12 mouse cellular contexts compared by ENCODE assay signal in the genomic region with DNA sequence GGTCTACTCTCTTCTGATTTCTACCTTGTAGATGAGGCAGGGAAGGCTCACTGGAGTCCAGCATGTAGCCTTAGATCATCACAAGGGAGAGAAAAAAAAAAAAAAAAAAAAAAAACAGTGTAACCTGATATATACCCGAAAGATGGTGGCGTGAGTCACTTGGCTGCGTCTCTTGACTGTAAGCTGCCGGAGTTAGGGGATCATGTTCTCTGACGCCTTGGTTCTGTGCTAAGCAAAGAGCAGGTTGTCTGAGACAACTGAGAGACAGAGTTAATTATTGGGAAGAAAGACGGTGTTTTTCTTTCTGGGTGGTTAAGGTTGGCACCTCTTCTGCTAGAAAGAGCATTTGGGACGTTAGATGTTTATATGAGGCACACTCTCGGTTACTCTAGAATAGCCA. TPM values are rescaled to one million over a fixed set of nuclear protein-coding genes. Genes with fewer than 3 reads are reported as not detected.
"Had no signal": no experiment of that assay in that cellular context is flagged by ENCODE, and none has a peak within 500 bp of the region (broad histone marks: within the 10 kb centered on the region; RNA-seq: fewer than 3 reads in every experiment).

No protein-coding gene starts in this region.

- ATAC-seq: midbrain, embryonic 13.5 days had no signal

- H3K27me3 ChIP-seq: limb, embryonic 12.5 days; midbrain, embryonic 13.5 days; neural tube, embryonic 12.5 days had no signal

- H3K4me1 ChIP-seq: limb, embryonic 12.5 days; midbrain, embryonic 13.5 days; neural tube, embryonic 12.5 days had no signal

- H3K9me3 ChIP-seq: midbrain, embryonic 13.5 days had no signal

- H3K4me2 ChIP-seq: limb, embryonic 12.5 days; liver, embryonic 11.5 days; midbrain, embryonic 13.5 days; neural tube, embryonic 12.5 days had no signal

- DNase-seq: kidney, adult 18-20 months; layer of hippocampus, adult 9-11 months; lung, postnatal 36 days; thymus, postnatal 4 days had no signal

- H3K36me3 ChIP-seq: limb, embryonic 12.5 days; midbrain, embryonic 13.5 days; neural tube, embryonic 12.5 days had no signal

- H3K27ac ChIP-seq: limb, embryonic 12.5 days; midbrain, embryonic 13.5 days; neural tube, embryonic 12.5 days; stomach, postnatal 0 days had no signal

- H3K9ac ChIP-seq: limb, embryonic 12.5 days; midbrain, embryonic 13.5 days; neural tube, embryonic 12.5 days had no signal

- H3K4me3 ChIP-seq: limb, embryonic 12.5 days; midbrain, embryonic 13.5 days; neural tube, embryonic 12.5 days had no signal

RNA-seq across cellular contexts. Expression of a gene that starts 4.1 kb away (rescaled TPM):
- polyA plus RNA-seq: limb, embryonic 12.5 days; neural tube, embryonic 12.5 days had no signal

RNA-seq across cellular contexts. Expression of a gene that starts 26.9 kb away (rescaled TPM):
- polyA plus RNA-seq: intestine, embryonic 14.5 days; limb, embryonic 12.5 days; lung, embryonic 16.5 days; midbrain, embryonic 13.5 days; neural tube, embryonic 12.5 days had no signal

RNA-seq across cellular contexts. Expression of a gene that starts 50.7 kb away (rescaled TPM):
- polyA plus RNA-seq: limb, embryonic 12.5 days; liver, embryonic 11.5 days; liver, embryonic 16.5 days; midbrain, embryonic 13.5 days; neural tube, embryonic 12.5 days had no signal

RNA-seq across cellular contexts. Expression of a gene that starts 58.2 kb away (rescaled TPM):
- polyA plus RNA-seq: limb, embryonic 12.5 days; neural tube, embryonic 12.5 days had no signal
